Mouse (Mus musculus) retina, adult 2 months (tissue): ENCODE data around the gene Bmp6.

Source experiments
- DNase-seq: peaks from one replicate; pipeline ENCODE4 v3.0.0-alpha.2; 2012; ENCODE audit warnings: low read depth, low spot score

Gene Bmp6

DNA sequence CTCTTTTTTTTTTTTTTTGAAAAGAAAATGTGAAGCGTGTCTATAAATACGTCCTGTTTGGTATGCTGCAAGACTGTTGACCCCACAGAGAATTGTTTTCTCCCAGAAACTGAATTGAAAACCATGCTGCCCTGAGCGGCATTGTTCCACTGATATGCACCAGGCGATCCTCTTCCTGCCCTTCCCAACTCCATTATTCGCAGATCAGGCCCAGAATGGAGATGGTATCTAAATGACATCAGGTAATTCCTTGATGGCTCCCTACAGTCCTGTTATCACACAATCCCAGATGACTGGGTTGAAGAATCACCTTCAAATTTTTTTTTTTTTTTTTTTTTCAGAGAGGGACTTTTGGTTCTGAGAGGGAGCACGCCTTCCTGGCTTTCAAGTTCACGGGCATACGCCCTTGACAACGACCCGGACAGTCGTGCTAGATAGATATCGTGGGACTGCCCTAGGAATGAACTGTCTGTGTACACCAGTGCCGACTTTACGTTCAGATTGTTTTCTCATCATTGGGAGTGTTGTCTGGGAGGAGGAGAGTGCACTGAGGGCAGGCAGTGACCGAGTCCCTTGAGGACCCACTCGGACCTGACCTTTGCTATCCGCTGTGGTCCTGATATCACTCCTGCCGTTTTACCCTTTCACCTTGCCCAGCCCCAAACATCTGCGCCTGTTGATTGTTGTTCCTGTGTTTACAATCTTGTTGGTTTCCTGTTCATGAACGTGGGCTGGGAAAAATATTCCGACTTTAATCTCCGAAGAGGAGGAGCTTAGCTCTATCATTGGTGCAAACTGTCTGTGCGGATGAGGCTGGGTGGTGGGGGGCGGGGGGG lies 8.7 kb downstream of the Bmp6 start:
- no peak for DNase-seq

GRCm38 (mm10) chr13:38354284-38354683 lies 9.4 kb downstream of the Bmp6 start:
- DNase-seq: no peak

DNA sequence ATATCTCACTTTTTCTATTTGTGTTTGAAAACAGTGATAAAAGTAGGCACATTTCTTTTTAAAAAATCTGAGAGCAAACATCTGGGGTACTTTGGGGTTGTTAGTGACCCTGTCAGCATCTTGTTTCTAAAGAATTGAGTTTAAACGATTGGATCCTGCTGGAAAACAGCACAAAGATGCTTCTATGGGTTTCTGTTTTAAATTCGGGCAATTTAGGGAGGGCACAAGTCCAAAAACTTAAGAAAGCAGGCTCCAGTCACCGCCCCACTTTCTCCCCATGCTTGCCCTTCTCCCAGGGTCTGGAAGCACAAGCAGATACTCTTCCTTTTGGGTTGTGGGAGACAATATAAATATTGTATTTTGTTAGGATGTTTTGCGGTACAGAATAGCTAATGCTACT lies 14.1 kb downstream of the Bmp6 start:
- DNase-seq: no peak

- DNase-seq: no peak
Observed at GRCm38 (mm10) chr13:38362751-38363150, 17.8 kb downstream of the Bmp6 start.

DNA sequence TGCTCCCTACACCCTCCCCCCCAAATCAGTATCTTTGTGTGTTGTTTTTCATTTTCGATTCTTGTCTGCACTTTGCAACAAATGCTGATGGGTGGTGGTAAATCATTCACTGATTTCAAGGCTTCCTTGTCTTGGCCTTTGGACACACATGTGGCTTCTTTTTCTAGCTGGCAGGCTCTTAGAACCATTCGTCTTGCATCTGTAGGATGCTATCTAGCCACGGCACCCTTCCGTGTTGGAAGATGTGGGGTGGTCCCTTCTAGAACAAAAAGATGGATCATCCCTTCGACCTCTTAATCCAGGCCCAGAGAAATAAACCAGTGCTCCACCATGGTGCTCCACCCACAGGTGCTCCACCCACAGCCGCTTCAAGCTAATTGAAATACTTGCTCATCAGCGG lies 19.0 kb downstream of the Bmp6 start:
- DNase-seq: no peak

DNA sequence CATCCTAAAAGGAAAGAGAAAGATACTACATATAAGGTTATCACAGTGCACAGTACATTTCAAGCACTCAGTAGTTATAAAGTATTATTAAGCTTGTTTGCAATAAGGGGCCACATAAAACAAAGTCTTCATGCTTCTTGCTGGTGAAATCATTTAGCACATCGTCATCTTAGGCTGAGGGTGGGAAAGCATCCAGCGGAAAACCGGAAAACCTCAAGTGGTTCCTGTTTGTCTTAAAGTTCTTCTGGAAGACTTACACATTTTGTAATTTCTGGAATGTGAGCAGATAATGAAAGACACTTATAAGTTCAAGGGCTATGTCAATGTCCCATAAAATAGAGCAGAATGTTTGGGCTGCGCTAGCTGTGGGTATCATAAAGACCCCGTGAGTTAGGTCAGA lies 24.7 kb downstream of the Bmp6 start:
- DNase-seq: no peak

- no peak for DNase-seq
Observed at GRCm38 (mm10) chr13:38376071-38376470, 31.2 kb downstream of the Bmp6 start.

DNA sequence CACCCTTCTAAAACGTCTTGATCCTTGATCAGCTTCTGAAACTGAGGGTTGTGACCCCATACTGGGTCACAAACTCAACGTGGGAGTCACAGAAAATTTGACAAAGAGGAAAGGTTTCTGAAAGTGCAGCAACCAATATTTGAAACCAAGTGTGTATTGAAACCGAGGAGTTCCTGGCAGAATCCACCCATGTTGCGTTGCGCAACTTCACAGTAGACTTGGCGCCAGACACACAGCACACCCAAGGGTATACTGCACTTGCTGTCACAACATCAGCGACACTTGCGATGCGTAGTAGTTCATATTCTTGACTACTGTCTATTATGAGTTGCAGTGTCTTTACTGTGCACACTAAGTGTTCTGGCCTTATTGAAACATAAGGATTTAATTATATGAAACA lies 32.4 kb downstream of the Bmp6 start:
- no peak for DNase-seq

DNA sequence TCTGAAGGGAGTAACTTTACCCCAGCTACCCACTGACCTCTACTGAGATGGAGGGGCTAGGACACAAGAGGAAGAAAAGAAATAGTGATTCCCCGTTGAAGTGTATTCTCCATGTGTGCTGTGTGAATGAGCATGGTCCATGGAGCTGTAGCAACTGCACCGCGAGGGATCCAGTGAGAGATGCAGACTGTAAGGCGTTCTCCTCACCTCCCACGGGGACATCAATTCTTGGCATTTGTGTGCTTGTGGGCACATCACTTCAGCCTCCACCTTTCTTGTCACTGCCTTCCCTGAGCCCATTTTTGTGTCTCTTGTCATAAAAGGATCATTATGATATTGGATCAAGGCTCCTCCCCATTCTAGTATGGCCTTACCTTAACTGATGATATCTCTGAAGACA lies 34.9 kb downstream of the Bmp6 start:
- DNase-seq: no peak

- DNase-seq: no peak
Observed at GRCm38 (mm10) chr13:38386035-38386559, 41.2 kb downstream of the Bmp6 start.

DNA sequence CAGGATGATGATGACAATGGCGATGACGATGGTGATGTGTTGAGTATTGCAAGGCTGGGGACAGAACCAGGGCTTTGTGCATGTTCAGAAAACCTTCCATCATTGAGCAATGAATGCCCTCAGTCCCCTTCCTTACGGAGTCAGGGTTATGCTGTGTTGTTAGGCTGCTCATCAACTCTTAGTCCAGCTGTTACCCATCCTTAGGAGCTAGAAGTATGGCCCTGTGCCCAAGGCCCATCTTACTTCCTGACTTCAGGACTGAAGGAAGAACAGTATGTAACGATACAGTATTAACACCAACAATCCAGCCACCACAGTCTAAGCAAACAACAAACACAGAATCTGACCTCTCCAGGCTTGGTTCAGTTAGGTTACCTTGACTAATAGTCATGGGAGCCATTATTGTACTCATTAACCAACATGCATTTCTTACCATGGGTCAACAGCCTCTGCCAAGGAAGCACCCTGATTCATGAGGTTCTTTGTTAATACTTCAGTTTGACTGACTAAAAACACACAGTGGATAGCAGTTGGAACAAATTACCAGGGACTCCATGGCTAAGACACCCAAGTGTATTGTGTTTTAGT lies 42.6 kb downstream of the Bmp6 start:
- DNase-seq: no peak

GRCm38 (mm10) chr13:38393444-38393843 lies 48.5 kb downstream of the Bmp6 start:
- DNase-seq: no peak

DNA sequence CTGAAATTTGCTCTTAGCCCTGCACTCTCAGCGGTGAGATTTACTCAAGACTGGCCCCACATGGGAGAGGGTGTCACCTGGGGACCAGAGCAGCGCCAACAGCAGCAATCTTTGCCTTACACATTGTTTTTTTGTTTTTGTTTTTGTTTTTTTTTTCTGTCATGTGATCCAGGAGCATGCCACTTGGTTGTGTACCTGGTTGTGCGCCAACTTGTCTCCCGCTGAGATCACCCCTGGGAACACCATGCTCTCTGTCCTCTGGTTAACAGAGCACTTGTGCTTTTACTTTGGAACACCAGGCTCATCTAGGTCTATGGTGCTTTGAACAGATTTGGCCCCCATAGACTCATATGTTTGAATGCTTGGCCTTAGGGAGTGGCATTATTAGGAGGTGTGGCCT lies 50.1 kb downstream of the Bmp6 start:
- no peak for DNase-seq

DNA sequence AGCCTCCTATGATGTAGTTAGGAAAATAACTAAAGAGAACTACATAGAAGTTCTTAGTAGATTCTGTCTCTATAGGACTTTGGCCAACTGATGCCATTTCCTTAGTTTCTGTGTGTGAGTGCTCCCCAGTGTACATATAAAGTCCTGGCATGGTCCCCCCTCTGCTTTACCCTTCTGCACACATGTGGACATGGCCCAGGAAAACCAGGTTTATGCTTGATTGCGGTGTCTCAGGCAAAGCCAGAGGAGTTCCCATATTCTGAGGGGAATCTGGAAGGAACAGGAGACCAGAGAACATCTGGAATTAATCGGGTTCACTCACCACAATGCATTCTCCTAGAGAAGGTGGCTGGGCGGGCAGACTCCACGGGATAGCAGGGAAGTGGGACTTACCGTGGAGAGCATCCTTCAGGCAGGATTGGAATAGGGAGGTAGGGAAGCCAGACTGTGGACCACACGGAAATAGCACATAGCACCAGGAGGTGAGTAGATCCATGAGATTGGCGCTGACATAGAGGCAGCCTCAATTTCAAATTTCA lies 52.2 kb downstream of the Bmp6 start:
- no peak for DNase-seq

DNA sequence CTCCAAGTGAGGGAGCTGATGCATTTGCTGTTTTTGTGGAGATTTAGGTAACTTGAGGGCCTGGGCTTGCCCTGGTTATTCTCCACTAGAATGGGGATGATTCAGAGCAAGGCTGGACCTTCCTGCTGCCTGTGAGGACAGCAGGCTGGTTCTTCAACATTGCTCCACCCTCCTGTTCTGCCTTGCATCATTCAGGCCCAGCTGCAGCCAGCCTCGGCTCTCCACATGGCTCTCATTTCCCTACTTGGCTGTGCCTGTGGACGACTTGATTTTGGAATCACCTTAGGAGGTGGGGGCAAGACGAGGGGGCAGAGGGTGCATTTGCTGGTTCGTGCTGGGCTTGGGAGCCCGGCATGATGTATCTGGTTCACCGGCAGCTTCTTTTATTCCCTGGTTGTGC lies 53.8 kb downstream of the Bmp6 start:
- DNase-seq: no peak

DNA sequence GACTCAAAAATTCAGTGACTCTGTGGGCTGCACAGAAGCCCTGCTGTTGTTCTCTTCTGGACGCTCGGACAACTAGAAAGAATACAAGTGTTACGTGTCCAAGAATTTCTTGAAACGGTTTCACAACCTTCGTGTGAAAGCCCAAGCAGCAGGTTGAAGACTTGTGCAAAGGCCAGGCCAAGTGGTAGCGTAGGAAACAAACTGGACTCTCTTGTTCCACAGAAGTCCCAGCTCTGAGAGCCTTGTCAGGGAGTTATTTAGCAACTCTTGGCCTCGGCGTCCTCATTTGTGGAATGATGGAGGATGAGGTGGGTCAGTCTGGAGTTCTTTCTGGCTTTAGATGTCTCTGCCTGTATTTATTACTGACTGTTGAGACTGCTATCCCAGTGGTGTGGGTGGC lies 55.8 kb downstream of the Bmp6 start:
- DNase-seq: no peak

- DNase-seq: no peak
Observed at GRCm38 (mm10) chr13:38407611-38408315, 62.9 kb downstream of the Bmp6 start.

DNA sequence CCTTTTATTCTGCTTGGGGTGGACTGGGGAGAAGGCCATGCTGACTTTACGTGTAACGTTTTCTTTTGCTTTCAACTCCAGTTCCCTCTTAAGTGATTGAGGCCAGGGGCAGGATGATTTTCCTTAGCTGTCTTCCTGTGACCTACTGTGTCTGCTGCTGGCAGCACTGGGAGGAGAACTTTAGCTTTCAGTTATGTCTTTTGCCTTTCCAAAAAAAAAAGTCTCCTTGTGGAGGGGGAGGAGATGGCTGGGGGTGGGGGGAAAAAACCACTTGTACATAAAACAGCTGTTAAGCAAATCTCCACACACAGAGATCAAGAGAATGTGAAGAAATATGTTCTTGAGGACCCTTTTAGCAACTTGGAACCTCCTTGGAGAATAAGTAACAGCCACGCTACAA lies 63.7 kb downstream of the Bmp6 start:
- DNase-seq: no peak

DNA sequence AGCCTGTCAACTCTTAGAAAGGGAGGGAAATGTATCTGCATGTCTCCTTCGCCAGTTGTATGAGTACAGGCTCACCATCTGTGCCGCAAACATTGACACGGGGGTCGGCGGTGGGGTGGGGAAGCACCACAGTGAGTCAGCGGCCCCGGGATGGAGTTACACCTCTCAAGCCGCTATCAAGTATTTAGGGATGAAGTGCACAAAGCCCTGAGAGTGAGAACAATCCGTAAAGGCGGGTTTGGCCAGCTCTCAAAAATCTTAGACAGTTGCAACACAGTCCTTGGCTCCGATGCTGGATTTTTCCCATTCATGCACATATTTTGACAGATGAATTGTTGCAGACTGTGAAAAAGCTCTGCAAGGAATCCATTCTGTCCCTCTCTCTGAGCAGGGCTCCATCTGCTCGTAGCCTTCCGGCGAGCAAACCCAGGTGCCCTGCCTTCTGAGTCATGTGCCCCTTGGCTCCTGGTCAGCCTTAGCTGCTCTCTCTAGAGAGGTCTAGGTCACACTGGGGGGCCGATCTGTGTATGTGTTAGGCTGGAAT lies 65.5 kb downstream of the Bmp6 start:
- no peak for DNase-seq

DNA sequence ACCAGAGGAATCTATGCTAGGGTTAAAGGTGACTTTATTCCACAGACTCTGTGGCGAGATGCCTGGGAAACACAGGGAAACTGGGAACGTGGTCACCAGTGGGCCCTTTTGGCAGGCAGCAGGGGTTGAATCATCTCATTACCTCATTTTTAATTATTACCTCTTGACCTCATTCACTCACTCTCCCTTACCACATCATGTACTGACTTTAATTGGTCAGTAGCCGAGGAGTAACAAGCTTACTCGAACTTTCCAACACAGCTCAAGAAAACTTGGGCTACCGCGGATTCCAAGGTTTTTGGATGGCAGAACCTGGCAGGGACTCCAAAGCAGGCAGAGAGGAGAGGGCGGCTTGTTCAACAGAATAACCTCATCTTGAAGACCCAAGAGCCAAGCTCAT lies 74.9 kb downstream of the Bmp6 start:
- no peak for DNase-seq

DNA sequence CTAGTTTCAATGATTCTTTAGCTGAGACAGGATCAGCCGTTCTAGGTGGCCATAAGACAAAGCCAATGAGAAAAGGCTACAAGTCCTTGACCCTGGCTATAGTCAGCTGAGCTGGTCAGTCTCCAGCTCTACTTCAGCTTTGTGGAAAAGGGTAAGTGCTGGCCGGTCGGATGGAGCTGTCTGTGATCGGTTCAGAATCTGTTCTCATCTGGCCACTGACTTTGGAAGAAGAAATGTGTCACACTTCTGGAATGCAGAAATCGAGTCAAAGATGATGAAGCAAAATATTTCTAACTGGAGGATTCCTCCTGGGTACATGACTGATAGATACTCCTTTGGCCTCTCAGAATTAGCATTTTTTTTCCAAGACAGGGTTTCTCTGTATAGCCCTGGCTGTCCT lies 77.6 kb downstream of the Bmp6 start:
- DNase-seq: no peak

GRCm38 (mm10) chr13:38425294-38425693 lies 80.4 kb downstream of the Bmp6 start:
- no peak for DNase-seq
